Mouse (Mus musculus): ENCODE results near the gene 2410137M14Rik. TPM values are rescaled to one million over a fixed set of nuclear protein-coding genes. Genes with fewer than 3 reads are reported as not detected.

Gene 2410137M14Rik
- polyA plus RNA-seq, 1 experiment from 2014 or later, result not detected

DNA sequence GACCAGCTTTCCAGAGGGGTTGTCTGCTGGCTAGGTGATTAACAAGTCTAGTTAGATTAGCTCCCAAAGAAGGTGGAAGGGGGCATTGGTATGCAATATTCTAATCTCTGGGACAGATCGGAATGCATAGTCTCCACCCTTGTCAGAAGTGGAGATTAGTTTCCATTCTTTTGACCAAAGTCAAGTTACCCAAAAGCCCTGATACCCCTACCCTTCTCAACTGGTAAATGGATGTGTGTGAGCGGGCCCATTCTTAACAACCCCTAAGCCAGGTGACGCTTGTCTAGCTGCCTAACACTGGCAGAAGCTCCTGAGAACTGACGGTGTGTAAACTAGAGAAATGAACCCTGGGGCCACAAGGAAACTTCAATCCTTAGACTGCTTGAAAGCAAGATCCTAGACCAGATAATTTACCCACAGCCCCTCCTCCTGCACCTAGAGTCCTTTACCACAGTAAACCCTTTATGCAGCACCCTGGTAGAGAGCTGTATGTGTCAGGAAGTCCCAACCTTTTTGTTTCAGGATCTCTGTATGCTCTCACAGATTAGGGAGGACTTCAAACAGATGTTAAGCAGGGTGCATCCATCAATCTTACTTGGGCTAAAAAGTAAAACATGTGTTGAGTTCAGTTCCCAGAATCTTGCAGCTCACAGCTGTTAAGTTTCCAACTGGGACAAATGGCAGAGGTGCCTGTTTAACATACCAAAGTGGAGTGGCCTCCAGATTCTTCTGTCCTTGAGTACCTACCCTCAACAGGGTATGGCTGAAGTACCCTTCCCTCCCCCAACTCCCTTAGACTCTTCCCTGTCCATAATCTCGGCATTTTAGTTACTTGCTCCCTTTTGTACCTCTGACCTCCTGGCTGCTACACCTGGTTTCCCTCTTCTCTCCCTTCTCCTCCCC lies 1.5 kb upstream of the 2410137M14Rik start:
- ATAC-seq (ENCODE audit: low read depth), result no peak
- WGBS (ENCODE audit: insufficient replicate concordance), result 31% methylated on average over 5 of the region's 5 CpGs
- H3K27ac ChIP-seq (ENCODE audit: low read length), result no peak overlapping the region

DNA sequence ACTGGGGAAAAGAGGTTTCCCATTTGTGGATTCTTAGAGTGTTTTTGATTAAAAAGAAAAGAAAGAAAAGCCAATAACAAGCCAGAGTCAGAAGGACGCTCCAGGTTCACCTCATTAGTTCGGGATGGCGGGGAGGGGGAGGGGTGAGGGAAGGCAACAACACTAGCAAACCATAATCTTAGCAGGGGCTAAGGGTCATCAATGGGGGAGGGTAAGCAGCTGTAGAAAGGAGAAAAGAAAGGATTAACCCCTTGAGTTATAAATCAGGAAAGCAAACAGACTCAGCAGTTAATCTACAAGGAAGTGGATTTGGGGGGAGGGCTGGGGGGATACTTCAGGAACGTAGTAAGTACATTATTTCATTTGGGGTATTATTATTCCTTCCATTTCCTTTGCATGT lies 808 bp upstream of the 2410137M14Rik start:
- Histone ChIP-seq H3K9me3 (replicated peaks; ENCODE audit: control insufficient read depth, low read length) (no peaks in the 10 kb centered on the region), H3K4me2 (ENCODE audit: low read depth, low read length) (0 out of 2 replicates have a peak overlapping the region, but pooled peaks have one; percentile 8), H3K4me3 (ENCODE audit: low read depth, low read length) (no peak overlapping the region), H3K27ac (ENCODE audit: low read length) (no peak overlapping the region), H3K9ac (ENCODE audit: low read depth, low read length) (no peak overlapping the region), H3K36me3 (ENCODE audit: control insufficient read depth, insufficient read depth) (no peaks in the 10 kb centered on the region), H3K27me3 (ENCODE audit: control insufficient read depth, insufficient read depth, low read depth, low read length) (peaks cover 5% of the 10 kb centered on the region; the same call in 1 of the 2 replicates), H3K4me1 (ENCODE audit: control insufficient read depth, low read depth, low read length) (no peaks in the 10 kb centered on the region)
- ATAC-seq (ENCODE audit: low read depth), result no peak
- WGBS (ENCODE audit: insufficient replicate concordance), result 13% methylated on average over 4 of the region's 4 CpGs

More for the DNA sequence above, 1.5 kb upstream of the 2410137M14Rik start:
- H3K9ac ChIP-seq (ENCODE audit: low read depth, low read length), result no peak overlapping the region
- H3K4me1 ChIP-seq (ENCODE audit: control insufficient read depth, low read depth, low read length), result no peaks in the 10 kb centered on the region
- H3K27me3 ChIP-seq (ENCODE audit: control insufficient read depth, insufficient read depth, low read depth, low read length), result peaks cover 8% of the 10 kb centered on the region
- no peak overlapping the region for H3K4me2 ChIP-seq (ENCODE audit: low read depth, low read length)
- H3K9me3 ChIP-seq (replicated peaks; ENCODE audit: control insufficient read depth, low read length), result no peaks in the 10 kb centered on the region
- H3K4me3 ChIP-seq (ENCODE audit: low read depth, low read length), result no peak overlapping the region
- H3K36me3 ChIP-seq (ENCODE audit: control insufficient read depth, insufficient read depth), result no peaks in the 10 kb centered on the region

DNA sequence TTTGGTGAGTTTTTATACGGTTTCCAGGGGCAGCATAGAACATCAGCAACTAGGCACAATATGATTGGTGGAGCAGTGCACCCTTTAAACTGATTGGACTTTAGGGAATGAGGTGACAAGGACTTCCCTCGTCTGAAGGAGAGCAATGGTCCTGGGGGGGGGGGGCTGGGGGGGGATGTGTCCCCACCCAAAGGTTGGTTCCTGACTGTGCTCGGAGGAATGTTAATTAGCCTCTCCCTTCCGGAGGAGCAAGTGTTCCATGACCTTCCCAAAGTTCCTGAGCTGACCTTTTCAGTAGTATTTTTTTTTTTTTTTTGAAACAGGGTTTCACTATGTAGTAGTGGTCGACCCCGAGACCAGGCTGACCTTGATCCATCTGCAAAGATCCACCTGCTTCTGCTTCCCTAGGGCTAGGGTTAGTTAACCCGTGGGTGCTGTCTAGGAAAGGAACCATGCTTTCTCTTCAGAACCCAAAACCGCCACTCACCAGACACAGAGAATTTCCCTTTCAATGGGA lies 7.7 kb downstream of the 2410137M14Rik start:
- no peak overlapping the region for H3K27ac ChIP-seq (ENCODE audit: low read length)
- H3K36me3 ChIP-seq (ENCODE audit: control insufficient read depth, insufficient read depth), result no peaks in the 10 kb centered on the region
- H3K27me3 ChIP-seq (ENCODE audit: control insufficient read depth, insufficient read depth, low read depth, low read length), result no peaks in the 10 kb centered on the region
- no peak overlapping the region for H3K4me3 ChIP-seq (ENCODE audit: low read depth, low read length)
- H3K9ac ChIP-seq (ENCODE audit: low read depth, low read length), result no peak overlapping the region
- H3K4me1 ChIP-seq (ENCODE audit: control insufficient read depth, low read depth, low read length), result no peaks in the 10 kb centered on the region
- ATAC-seq (ENCODE audit: low read depth), result no peak
- no peak overlapping the region for H3K4me2 ChIP-seq (ENCODE audit: low read depth, low read length)
- no peaks in the 10 kb centered on the region for H3K9me3 ChIP-seq (replicated peaks; ENCODE audit: control insufficient read depth, low read length)
- WGBS (ENCODE audit: insufficient replicate concordance), result 55% methylated on average over 8 of the region's 8 CpGs

DNA sequence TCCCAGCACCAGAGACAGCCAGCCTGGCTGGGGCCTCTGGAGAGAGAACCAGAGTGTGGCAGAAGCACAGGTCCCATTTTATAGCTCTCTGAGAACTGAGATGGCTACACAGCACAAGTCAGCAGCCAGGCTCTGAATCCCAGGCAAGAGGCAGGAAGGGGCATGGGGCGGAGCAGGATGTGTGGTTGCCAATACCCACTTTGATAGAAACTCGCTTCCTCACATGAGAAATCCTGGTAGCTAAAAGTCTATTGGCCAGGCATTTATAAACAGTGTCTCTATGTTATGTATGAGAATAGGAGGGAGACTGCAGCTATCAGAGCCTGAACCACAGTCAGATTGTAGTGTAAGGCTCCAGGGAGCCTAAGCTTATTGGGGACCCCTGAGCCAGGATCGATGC lies 8.2 kb downstream of the 2410137M14Rik start:
- Histone ChIP-seq H3K36me3 (ENCODE audit: control insufficient read depth, insufficient read depth) (no peaks in the 10 kb centered on the region), H3K4me1 (ENCODE audit: control insufficient read depth, low read depth, low read length) (no peaks in the 10 kb centered on the region), H3K9ac (ENCODE audit: low read depth, low read length) (no peak overlapping the region), H3K4me3 (ENCODE audit: low read depth, low read length) (no peak overlapping the region), H3K9me3 (replicated peaks; ENCODE audit: control insufficient read depth, low read length) (no peaks in the 10 kb centered on the region), H3K27ac (ENCODE audit: low read length) (no peak overlapping the region), H3K4me2 (ENCODE audit: low read depth, low read length) (no peak overlapping the region), H3K27me3 (ENCODE audit: control insufficient read depth, insufficient read depth, low read depth, low read length) (no peaks in the 10 kb centered on the region)
- ATAC-seq (ENCODE audit: low read depth), result no peak
- WGBS (ENCODE audit: insufficient replicate concordance), result 31% methylated on average over 3 of the region's 3 CpGs

DNA sequence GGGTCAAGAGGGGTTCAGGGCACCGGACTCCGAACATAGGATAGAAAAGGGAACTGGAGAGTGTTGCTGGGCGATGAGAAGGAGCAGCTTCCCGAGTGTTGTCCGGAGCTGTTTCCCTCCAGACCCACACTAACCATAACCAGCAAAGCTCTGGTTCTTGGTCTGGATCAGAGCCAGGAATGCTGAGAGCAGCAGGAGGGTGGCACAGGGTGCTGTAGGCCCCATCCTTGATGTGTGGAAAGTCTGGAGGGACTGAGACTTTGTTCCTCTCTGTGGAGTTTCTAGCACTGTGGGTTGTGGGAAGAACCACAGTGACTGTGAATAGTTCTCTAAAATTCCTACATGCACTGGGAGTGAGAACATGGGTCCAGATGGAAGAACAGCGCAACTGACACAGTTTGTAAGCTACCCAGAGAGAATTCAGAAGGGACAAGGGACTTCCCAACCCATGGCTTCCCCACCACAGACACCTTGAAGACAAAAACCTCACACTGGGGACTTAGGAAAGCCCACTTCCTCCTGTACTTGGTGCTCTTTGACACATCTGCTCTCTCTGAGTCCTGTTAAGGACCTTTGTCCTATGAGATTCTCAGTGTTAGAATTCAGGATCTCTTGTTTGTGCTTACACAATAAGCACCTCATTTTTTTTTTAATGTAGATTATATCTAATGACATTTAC lies 9.7 kb downstream of the 2410137M14Rik start:
- no peak overlapping the region for H3K27ac ChIP-seq (ENCODE audit: low read length)
- H3K27me3 ChIP-seq (ENCODE audit: control insufficient read depth, insufficient read depth, low read depth, low read length), result no peaks in the 10 kb centered on the region
- no peak overlapping the region for H3K9ac ChIP-seq (ENCODE audit: low read depth, low read length)
- no peaks in the 10 kb centered on the region for H3K9me3 ChIP-seq (replicated peaks; ENCODE audit: control insufficient read depth, low read length)
- no peak for ATAC-seq (ENCODE audit: low read depth)
- H3K4me1 ChIP-seq (ENCODE audit: control insufficient read depth, low read depth, low read length), result no peaks in the 10 kb centered on the region
- H3K4me3 ChIP-seq (ENCODE audit: low read depth, low read length), result no peak overlapping the region
- no peak overlapping the region for H3K4me2 ChIP-seq (ENCODE audit: low read depth, low read length)
- no peaks in the 10 kb centered on the region for H3K36me3 ChIP-seq (ENCODE audit: control insufficient read depth, insufficient read depth)
- whole genome bisulfite sequencing (ENCODE audit: insufficient replicate concordance), result 66% methylated on average over 6 of the region's 6 CpGs

DNA sequence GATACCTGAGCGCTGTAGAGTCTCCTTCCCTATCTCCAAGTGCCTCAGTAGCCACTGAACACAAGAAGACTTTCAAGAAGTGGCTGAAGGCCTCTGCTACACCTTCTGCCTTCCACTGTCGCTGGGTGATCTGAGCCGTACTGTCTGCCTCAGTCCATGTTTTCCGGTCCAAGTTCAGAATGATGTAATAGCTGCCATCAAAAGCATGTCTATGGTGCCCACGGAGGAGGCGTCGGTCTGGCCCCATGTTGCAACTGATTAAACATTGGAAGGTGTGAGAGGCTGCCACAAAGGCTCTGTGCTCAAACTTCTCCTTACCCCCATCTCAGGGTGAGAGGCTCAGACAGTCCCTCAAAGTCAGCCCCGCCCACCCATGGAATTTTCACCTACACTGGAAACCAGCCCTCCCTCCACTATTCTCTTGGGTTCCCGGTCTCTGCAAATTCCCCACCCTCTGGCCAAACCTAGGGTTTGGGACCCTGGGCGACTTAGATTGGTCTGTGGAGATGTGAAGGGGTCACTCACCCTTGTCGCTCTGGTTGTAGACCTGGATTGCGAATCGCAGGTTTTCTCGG lies 10.6 kb downstream of the 2410137M14Rik start:
- peak; percentile 80 for ATAC-seq (ENCODE audit: low read depth)
- no peak overlapping the region for H3K9ac ChIP-seq (ENCODE audit: low read depth, low read length)
- H3K27me3 ChIP-seq (ENCODE audit: control insufficient read depth, insufficient read depth, low read depth, low read length), result no peaks in the 10 kb centered on the region
- H3K36me3 ChIP-seq (ENCODE audit: control insufficient read depth, insufficient read depth), result no peaks in the 10 kb centered on the region
- no peak overlapping the region for H3K4me2 ChIP-seq (ENCODE audit: low read depth, low read length)
- H3K27ac ChIP-seq (ENCODE audit: low read length), result no peak overlapping the region
- 66% methylated on average over 14 of the region's 14 CpGs for WGBS (ENCODE audit: insufficient replicate concordance)
- H3K9me3 ChIP-seq (replicated peaks; ENCODE audit: control insufficient read depth, low read length), result no peaks in the 10 kb centered on the region
- no peaks in the 10 kb centered on the region for H3K4me1 ChIP-seq (ENCODE audit: control insufficient read depth, low read depth, low read length)
- no peak overlapping the region for H3K4me3 ChIP-seq (ENCODE audit: low read depth, low read length)

DNA sequence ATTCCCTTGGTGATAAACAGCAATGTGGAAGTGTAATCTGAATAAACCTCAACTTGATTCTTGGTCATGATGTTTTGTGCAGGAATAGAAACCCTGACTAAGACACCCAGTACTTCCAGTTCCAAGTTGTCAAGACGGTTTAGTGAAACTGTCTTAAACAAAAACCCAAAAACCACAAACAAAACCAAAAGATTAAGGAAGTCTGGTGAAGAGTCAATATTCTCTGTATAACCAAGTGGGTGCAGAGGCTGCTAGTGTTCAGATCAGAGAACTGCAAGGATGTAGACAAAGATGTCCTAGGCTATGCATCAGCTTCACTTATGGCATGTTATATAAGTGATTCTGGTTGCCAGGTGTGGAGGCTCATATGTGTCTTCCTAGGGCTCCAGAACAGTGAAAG lies 14.2 kb downstream of the 2410137M14Rik start:
- Histone ChIP-seq H3K27me3 (ENCODE audit: control insufficient read depth, insufficient read depth, low read depth, low read length) (no peaks in the 10 kb centered on the region), H3K9me3 (replicated peaks; ENCODE audit: control insufficient read depth, low read length) (no peaks in the 10 kb centered on the region), H3K4me3 (ENCODE audit: low read depth, low read length) (no peak overlapping the region), H3K4me1 (ENCODE audit: control insufficient read depth, low read depth, low read length) (no peaks in the 10 kb centered on the region), H3K4me2 (ENCODE audit: low read depth, low read length) (no peak overlapping the region), H3K27ac (ENCODE audit: low read length) (no peak overlapping the region), H3K9ac (ENCODE audit: low read depth, low read length) (no peak overlapping the region), H3K36me3 (ENCODE audit: control insufficient read depth, insufficient read depth) (no peaks in the 10 kb centered on the region)
- 21% methylated on average over 1 of the region's 1 CpGs for WGBS (ENCODE audit: insufficient replicate concordance)
- no peak for ATAC-seq (ENCODE audit: low read depth)

DNA sequence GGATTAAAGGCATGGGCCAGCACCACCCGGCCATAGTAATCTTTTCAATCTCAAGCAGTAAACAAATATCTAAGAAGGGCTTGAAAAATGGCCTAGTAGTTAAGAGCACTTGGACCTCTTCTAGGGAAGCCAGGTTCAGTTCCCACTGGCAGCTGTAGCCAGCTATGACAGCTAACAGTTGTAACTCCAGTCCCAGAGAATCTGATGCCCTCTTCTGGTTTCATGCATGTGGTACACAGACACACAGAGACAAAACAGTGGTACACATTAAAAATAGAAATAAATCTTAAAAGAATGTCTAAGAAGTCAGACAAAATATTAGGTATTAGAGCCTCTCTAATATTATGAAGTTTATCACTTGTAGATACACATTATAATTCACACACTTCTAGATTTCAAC lies 19.9 kb downstream of the 2410137M14Rik start:
- peaks cover 11% of the 10 kb centered on the region for H3K4me1 ChIP-seq (ENCODE audit: control insufficient read depth, low read depth, low read length)
- 43% methylated on average over 1 of the region's 1 CpGs for WGBS (ENCODE audit: insufficient replicate concordance)
- H3K27me3 ChIP-seq (ENCODE audit: control insufficient read depth, insufficient read depth, low read depth, low read length), result no peaks in the 10 kb centered on the region
- ATAC-seq (ENCODE audit: low read depth), result no peak
- no peak overlapping the region for H3K27ac ChIP-seq (ENCODE audit: low read length)
- no peaks in the 10 kb centered on the region for H3K36me3 ChIP-seq (ENCODE audit: control insufficient read depth, insufficient read depth)
- no peaks in the 10 kb centered on the region for H3K9me3 ChIP-seq (replicated peaks; ENCODE audit: control insufficient read depth, low read length)
- no peak overlapping the region for H3K4me3 ChIP-seq (ENCODE audit: low read depth, low read length)
- no peak overlapping the region for H3K9ac ChIP-seq (ENCODE audit: low read depth, low read length)
- no peak overlapping the region for H3K4me2 ChIP-seq (ENCODE audit: low read depth, low read length)

Measured in liver, embryonic 16.5 days (tissue).